Mouse (Mus musculus): ENCODE results near the gene Elmod2.

DNA sequence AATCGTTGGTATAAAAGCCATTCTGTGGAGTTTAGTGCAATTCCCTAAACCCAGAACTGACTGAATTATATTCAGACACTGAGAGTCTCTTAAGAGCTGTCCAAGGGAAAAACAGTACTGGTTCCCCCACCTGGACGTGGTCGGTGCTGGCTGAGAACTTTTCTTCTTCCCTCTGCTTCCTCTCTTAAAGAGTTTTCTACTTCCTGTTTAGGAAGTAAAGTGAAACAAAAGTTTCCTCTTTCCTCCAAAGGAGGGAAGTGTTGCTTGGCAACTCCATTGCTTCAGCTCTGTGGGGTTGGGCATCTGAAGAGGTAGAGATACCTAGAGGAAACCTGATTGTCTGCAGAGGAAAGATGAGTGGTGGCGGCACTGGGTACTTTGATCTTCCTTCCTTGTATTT, 34.9 kb downstream of the Elmod2 start:
- TF ChIP-seq CTCF (IDR thresholded peaks at IDR 0.05; ENCODE audit: extremely low read depth, insufficient read length, insufficient replicate concordance, low read depth, low read length) = no peak
- no peak for TF ChIP-seq POLR2A (IDR thresholded peaks at IDR 0.05; ENCODE audit: low read depth, low read length)

All from small intestine, adult 2 months (tissue).